Mouse (Mus musculus): ENCODE results near the gene Phactr3. TPM values are rescaled to one million over a fixed set of nuclear protein-coding genes. Genes with fewer than 3 reads are reported as not detected.
"Not testable (repeated sequence)": the region's sequence is repeated elsewhere in the genome, so short reads cannot be mapped to it uniquely, and the experiment has no call there.

Gene Phactr3
- 100 to 1,000 TPM; 163 to 164 TPM for total RNA-seq (2021)

DNA sequence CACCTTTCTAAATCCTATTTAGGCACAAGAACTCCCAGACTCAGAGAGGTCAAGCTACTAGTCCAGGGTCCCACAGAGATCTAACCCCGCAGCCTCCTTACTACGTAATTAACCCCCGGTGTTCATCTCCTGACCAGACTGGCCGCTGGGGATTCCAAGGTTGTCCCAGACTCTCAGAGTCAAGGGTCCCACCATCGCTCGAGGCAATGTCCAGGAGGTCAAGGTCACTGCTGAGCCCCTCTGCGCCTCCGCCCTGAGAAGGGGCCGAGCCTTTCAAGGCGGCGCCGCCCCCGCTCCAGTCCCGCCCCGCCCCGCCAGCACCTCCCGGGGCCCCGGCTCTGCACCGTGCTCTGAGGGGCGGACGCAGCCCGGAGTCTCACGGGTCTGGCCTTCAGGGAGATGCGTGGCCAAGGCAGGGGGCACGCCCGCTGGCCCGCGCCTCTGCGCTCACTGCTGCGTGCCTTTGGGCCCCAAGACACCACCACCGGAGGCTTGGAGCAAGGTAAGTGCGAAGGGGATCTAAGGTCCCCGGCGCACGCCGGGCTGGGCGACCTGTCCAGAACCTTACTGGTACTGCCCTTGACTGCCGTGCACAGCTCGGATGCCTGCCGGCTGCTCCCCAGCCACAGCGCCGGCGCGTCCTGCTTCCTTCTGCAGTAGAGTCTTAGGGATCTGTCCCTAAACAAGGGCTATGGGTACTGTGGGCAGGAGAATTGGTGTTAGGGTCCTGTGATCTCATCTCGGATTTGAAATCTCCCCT, at the start of gene Phactr3:
Gene Phactr3 (plus strand): TSS at position 175 of the 760 bp plus-strand sequence.
- intact Hi-C loops (cut with DNase I) = no loop called here
- peak; percentile 12 to 37 for DNase-seq (ENCODE audit: low spot score in 2 of 2)

DNA sequence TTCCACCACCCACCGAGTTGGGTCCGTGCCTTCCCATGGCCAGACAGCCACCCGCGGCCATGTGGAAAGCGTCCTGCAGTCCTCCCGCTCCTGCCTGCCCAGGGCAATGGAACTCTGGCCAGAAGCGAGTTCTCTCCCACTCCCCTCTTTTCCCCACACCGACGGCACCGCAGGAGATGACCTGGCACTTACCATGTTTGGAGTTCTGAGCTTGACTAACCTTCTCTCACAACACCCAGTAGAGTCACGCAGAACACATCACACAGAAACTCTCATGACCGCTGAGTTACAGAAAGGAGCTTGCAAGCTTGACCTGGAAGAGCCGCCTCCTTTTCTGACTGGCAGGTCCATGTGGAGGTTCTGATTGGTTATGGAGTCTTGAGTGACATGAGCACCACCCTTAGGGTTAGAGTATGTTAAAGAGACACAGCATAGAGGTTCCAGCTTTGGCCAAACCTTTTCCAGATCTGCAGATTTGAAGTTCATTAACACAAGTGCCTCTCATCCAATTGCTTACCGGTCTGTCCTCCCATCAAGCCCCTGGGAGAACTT, 40.5 kb upstream of the Phactr3 start, which contains the start of gene Zfp931:
Gene Zfp931 (minus strand): TSS at position 311 of the 552 bp plus-strand sequence.
- intact Hi-C loops (cut with DNase I); DNase-seq (ENCODE audit: low spot score in 2 of 2): not testable (repeated sequence)

DNA sequence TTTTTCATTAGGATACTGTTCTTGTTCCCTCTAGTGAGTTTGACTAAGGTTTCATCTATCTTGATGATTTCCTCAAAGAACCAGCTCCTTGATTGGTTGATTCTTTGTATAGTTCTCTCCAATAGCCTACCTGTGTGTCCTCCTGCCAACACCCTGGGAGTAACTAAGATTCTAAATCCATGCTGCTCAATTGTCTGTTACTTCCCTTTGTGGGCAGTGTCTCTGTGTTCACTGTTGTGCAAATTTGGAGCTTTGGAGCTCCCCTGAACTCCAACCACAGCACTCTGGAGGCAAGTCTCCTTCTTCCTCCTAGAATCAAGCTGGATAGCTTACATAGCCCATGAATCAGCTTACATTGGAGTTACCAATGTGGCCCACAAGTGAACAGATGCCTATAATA, 29.2 kb upstream of the Phactr3 start:
- intact Hi-C loops (cut with DNase I) = no loop called here
- no peak for DNase-seq (ENCODE audit: low spot score in 2 of 2)

DNA sequence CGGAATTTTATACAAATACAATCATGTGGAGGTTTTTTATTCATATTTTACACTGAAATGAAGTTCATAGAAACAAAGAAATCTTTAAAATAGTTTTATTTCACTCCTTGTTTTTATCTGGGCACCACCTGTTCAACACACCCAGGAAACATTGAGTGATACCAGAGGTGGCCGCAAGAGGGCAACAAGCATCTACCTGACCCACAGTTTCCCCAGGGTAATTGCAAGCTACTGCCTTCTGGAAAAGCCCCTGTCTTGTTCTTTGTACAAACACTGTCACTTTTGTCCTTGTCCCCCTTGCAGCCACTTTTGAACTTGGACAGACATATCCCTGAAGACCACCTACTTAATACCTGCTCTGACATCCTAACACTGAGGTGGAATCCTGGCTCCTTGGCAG, 20.8 kb upstream of the Phactr3 start:
- intact Hi-C loops (cut with DNase I) = loop anchor here (2.0 kb wide), 1 partner anchor 239 kb away; no protein-coding TSS in a partner anchor

DNA sequence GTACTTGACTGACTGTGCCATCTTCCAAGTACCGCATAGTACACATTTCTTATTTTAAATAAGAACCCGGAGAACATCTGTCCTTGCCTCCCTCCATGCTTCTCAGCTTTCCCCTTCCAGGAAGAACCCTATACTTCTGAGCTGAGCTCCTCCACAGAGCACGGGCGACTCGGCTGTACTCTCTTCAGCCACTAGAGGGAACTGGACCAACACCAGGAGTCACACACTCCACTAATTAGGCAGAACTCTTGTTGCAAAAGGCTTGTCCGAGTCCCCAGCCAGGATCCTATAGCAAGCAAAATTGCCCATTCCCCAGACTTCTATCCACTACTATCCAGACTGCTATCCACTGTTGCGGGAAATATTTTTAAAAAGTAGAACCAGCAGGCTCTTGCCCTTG, 16.8 kb upstream of the Phactr3 start:
- intact Hi-C loops (cut with DNase I) = no loop called here
- peak in 1 of 2 experiments; percentile 63 for DNase-seq (ENCODE audit: low spot score in 2 of 2)

More for the DNA sequence above, 20.8 kb upstream of the Phactr3 start:
- DNase-seq (ENCODE audit: low spot score in 2 of 2) = peak in 1 of 2 experiments; percentile 59

DNA sequence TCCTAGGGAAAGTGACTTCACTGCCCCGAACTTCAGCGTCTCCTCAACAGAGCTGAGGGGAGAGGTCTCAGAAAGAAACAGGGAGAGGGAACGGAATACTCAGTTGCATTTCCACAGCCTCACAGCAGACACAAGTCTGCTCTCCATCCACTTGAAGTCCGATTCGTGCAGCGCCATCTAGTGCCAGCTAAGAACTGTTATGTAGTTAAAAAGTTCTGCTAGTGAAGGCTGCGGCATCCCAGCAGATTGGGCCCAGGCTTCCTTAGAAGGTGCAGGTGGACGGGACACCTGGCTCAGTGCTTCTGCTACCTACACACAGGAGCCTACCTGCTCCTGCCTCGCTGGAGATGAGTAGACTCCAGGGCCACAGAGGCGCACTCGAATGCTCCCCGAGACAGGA, 829 bp upstream of the Phactr3 start:
- intact Hi-C loops (cut with DNase I) = no loop called here

DNA sequence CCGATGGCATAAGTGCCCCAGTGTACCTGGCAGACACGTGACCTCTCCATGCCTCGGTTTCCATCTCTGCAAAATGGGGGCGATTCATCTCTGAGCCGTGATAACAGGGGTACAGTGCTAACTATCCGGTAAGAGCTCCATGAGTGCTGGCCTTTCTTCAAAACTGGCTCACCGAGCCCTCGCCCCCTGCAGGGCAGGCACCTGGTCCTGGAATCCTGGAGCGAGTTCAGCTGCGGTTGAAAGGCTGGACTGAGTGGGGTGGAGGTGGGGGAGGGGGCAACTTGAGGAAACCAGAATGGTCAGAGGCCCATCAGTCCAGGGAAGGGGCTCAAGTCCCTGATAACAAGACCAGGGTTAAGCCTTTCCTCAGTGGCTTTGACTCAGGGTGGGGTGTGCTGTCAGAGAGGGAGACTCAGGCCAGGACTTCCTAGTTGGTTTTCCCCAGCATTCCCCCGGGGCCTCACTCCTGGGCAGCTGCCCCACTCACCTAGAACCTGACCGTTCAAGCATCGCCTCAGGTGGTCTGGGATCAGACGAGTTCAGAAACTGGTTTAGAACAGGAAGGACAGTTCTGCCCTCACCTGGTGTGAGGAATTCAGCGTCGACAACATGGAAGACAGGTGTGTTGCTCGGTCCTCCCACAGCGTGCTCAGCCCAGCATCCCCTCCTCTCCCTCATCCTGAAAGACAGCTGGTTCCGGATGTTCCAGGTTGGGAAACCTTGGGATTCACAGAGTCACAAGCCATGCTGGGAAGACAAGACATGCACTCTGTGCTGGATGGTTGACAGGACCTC, 983 bp downstream of the Phactr3 start:
- DNase-seq (ENCODE audit: low spot score in 2 of 2) = peak in 1 of 2 experiments; percentile 2
- intact Hi-C loops (cut with DNase I) = no loop called here

More for the DNA sequence above, 829 bp upstream of the Phactr3 start:
- DNase-seq (ENCODE audit: low spot score in 2 of 2) = peak; percentile 49

DNA sequence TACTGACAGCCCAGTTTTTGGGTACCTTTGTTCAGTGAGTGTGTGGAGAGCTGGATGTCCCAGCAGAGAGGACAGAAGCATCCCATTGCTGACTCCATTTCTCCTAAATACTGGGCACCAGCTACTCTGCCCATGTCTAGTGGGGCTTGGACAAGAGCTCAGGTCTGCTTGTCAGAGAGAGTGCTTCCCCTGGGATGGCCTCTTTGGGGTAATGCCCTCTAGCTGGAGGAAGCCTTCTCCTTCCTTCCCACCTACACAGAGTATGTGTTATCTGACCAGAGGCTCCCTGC, 1.5 kb downstream of the Phactr3 start:
- peak in 1 of 2 experiments; percentile 3 for DNase-seq (ENCODE audit: low spot score in 2 of 2)
- intact Hi-C loops (cut with DNase I) = no loop called here

DNA sequence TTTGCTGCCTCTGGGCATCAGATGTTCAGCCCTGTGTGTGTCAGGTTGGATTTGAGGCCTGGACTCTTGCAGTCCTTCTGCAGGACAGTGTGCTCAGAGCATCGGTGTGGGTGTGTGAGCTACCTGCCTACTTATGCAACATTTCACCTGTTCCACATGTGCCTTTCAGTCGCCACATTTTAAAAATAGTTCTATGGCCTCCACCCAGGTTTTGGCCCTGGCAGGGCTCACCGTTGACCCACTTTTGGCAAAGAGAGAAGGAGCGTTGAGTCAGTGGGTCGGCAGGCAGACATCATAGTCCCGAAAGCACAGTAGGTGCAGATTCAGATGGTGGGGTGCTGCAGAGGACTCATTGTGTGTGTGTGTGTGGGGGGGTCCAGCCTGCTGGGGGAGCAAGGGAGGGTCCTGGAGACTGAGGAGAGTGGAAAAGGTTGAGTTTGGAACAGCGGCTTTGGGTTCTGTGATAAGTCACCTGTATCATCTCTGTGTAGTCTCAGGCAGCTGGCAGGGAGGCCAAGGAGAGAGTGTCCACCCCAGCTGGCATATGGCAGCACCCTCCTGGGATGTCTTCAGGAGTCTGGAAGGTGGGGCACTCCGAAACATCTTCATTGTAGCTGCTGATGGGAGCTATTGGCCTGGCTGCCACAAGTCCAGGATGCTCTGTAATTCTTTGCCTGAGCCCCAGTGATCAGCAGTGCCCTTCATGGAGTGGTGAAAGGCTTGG, 2.0 kb downstream of the Phactr3 start:
- peak in 1 of 2 experiments; percentile 2 for DNase-seq (ENCODE audit: low spot score in 2 of 2)
- intact Hi-C loops (cut with DNase I) = no loop called here

DNA sequence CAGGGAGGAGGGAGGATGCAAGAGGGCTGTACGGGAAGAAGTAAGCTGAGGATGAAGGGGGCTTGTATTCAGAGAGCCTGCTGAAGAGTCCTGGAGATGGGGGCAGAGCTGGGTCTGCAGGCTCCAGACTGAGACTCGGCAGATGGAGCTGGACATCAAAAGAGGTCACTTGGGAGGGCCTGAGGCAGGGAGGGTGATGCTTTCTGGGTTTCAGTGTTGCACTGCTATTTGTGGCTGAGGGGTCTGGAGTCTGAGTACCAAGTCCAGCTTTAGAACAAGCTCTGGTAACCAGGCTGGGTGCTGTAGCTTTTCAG, 2.6 kb downstream of the Phactr3 start:
- no peak for DNase-seq (ENCODE audit: low spot score in 2 of 2)
- intact Hi-C loops (cut with DNase I) = no loop called here

DNA sequence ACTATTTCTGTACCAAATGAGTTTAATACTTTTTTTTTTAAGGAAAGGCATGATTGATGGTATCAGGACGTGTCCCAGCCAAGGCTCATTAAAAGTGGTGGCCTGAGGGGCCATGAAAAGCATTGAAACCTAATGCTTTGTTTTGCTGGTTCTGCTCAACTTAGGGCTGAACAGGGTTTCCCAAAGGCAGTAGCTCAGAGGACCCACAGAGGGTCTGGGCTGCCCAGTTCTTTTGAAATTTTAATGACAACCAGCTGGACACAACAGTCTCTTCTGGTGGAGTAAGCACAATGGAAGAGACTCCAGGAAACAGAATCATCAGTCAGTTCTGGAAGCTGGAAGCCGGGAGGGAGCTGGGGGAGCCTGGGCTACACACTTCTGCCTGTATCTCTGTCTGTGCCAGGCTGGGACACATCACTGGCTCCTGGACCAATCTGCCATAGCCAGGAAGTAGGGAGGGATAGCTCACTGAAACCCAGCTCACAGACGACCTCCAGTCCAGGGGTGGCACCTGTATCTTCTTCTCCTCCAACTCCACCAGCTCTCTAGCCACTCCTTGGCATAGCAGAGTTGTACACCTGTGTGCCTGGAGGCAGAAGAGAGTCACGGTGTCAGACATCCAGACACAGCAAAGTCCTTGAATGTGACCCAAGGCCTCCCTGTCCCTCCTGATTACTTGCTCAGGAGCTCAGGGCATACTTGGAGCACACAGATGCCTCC, 3.3 kb downstream of the Phactr3 start:
- intact Hi-C loops (cut with DNase I) = no loop called here
- DNase-seq (ENCODE audit: low spot score in 2 of 2) = peak in 1 of 2 experiments; percentile 3

DNA sequence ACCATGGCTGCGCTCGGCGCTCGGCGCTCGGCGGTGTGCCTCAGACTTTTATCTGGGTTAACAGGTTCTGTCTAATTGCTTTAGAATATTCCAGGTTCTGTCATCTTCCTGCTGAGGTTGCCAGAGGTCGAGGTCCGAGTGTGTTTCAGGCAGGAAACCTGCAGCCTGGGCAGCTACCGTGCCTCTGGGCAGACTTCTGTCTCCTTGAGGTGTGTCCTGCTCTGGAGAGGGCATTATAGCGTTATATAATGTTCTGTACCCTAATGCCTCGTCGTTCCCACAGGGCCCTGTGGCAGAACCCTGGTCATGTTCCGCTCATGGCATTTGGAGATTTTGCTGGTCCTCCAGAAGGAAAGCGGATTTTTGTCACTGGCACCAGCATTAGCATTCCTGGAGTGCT, 4.7 kb downstream of the Phactr3 start:
- DNase-seq (ENCODE audit: low spot score in 2 of 2) = no peak
- intact Hi-C loops (cut with DNase I) = no loop called here

DNA sequence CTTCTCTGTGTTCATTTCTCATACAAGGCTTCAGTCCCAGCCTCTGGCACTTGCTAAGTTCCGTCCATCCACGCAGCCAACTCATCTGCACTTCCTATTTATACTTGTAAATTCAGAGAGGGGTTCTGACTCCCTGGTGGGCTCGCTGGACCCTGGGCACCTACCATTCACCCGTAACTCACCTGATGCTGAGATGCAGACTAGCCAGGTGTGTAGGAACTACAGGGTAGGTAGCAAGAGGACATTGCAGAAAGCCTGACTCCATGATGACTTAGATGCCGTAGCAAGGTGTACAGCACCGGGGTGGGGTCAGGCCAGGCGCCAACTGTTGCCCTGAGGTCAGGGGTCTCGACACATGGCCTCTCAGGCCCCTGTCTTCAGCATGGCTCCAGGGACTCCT, 6.7 kb downstream of the Phactr3 start:
- intact Hi-C loops (cut with DNase I) = no loop called here
- DNase-seq (ENCODE audit: low spot score in 2 of 2) = peak in 1 of 2 experiments; percentile 1

DNA sequence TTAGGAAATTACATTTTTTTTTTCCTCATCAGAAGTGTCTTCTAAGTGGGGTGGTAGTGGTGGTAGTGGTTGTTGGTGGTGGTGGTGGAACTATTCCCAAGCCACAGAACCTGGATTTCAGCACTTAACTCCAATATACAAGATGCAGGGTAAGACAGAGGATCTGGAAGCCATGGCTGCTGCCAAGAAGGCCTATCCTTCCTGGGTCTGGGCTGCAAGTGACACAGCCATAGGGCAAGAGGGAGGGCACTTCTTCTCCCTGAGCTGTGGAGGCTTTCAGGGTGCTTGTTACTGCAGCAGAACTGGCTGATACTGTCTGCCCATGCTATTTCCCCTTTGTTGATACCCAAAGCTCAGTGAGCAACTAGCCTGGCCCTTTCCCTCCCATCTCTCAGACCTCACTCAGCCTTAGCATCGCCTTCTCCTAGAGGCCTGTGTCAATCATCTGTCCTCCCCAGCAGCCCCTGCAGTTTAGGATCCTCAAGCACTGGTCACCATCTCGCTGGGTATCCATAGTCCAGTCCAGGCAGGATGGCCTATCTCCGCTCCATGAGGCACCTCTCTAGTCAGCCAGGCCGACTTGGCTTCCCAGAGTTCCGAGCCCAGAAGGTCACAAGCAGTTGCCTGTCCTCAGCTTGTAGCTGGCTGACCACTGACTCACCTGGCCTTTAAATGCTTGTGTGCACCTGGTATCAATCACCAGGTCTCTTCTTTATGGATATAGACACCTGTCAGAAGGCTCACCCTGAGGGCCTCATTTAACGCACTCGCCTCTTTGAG, 7.5 kb downstream of the Phactr3 start:
- intact Hi-C loops (cut with DNase I) = no loop called here
- DNase-seq (ENCODE audit: low spot score in 2 of 2) = no peak

DNA sequence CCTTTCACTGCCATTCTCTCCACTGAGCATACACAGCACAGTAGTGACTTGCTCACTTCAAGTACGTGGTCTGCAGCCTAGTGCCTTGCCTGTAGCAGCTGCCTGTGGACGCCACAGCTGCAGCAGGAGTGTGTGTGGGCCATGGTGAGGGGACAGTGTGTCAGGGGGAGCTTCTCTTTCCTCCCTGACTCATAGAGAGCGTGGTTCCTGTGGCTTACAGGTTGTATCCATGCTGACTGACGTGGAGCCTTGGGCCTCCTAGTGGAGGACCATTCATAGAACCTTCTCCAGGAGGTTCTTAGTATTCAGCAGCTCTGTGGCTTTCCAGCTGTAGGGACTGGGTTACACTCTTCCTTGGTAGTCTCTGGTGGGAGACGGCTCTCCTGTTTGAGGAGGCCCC, 9.8 kb downstream of the Phactr3 start:
- DNase-seq (ENCODE audit: low spot score in 2 of 2) = peak in 1 of 2 experiments; percentile 2
- intact Hi-C loops (cut with DNase I) = no loop called here

DNA sequence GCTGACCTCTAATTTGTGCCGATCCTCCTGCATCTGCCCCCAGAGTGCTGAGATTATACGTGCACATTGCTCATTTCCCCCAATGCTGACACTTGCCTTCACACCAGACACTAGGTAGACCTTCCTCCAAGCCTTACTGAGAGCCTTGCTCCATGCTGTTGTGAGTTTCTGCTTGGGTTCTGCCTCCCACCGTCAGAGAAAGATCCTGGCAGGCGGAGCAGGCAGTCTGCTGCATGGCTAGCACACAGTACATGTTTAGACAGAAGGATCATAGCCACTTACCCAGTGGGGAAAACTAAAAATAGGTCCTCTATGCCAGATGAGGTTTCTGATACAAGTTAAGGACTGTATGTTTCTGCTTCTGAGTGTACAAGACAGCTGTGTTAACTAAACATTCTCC, 10.4 kb downstream of the Phactr3 start:
- intact Hi-C loops (cut with DNase I) = no loop called here
- peak in 1 of 2 experiments; percentile 23 for DNase-seq (ENCODE audit: low spot score in 2 of 2)

DNA sequence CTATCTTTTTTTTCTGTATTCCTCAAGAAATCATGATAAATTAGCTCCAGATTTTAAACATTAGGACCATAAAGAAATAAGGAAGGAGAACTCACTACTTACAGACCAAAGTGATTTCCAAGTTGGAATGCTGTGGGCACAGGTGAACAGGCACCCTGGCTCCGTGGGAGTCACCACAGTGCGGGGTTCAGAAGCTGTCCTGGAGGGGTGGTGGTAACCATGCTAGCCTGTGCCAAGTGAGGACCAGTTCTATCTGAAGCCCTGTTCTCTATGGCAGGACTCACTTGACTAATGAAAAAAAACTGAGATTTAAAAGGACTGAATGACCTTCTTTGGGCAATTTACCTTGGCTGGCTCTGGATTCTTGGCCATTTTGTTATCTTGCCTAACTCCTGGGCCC, 10.9 kb downstream of the Phactr3 start:
- DNase-seq (ENCODE audit: low spot score in 2 of 2) = peak in 1 of 2 experiments; percentile 2
- intact Hi-C loops (cut with DNase I) = no loop called here

DNA sequence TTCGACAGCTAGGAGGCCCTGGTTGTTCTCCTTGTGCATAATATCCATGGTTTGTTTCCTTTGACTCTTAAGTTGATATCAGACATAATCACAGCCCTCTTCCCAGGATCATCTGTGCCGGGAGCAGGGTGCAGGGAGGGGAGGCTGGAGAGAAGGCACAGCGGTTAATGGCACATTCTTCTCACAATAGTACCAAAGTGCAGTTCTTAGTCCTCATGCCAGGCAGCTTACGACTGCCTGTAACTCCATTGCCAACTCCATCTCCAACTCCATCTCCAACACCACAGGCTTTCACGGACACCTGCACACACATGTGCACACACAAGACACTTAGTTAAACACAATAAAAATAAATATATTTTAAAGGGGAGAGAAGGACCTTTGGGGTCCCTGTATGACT, 11.8 kb downstream of the Phactr3 start:
- intact Hi-C loops (cut with DNase I) = no loop called here
- DNase-seq (ENCODE audit: low spot score in 2 of 2) = no peak

DNA sequence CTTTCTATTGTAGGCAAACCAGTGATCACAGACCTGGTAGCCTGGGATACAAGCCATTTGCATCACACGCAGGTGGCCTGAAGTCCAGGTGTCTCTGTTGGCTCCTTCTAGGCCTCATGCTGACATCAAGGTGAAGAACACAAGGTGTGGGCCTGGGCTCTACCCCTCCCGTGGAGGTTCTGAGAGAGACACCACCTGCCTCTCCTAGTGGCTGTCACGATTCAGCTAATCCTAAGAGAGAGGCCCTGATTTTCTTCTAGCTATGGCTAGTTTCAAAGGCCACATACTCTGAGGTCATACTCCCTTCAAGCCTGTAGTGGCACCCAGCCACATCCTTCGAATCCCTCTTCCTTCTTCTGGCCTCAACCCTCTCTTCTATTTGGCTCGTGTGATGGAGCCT, 12.2 kb downstream of the Phactr3 start:
- intact Hi-C loops (cut with DNase I) = no loop called here

More for the DNA sequence above, 12.2 kb downstream of the Phactr3 start:
- DNase-seq (ENCODE audit: low spot score in 2 of 2) = peak in 1 of 2 experiments; percentile 2
